Mouse (Mus musculus): ENCODE data around the gene Tmem132b. TPM values are rescaled to one million over a fixed set of nuclear protein-coding genes. Genes with fewer than 3 reads are reported as not detected.

The Tmem132b gene
- polyA plus RNA-seq (2014; fragmentation: Illumina TruSeq; extraction: RNeasy Lipid Tissue Mini Kit (QIAGEN cat#74804); ENCODE audit: low replicate concordance): 0.07 TPM

GRCm38 (mm10) chr5:125531634-125532033 lies at the start of gene Tmem132b:
TSS of gene Tmem132b (plus strand) at chr5:125531774.

Other genes with a start within 250 kb of the Tmem132b start
- 1.9 TPM for gene Scarb1, start 190.7 kb upstream of the Tmem132b start, polyA plus RNA-seq (2014; fragmentation: Illumina TruSeq; extraction: RNeasy Lipid Tissue Mini Kit (QIAGEN cat#74804); ENCODE audit: low replicate concordance)
- not detected for gene Gm10382, start 142.5 kb upstream of the Tmem132b start, polyA plus RNA-seq (2014; fragmentation: Illumina TruSeq; extraction: RNeasy Lipid Tissue Mini Kit (QIAGEN cat#74804); ENCODE audit: low replicate concordance)
- gene Ubc, start 141.6 kb upstream of the Tmem132b start, polyA plus RNA-seq (2014; fragmentation: Illumina TruSeq; extraction: RNeasy Lipid Tissue Mini Kit (QIAGEN cat#74804); ENCODE audit: low replicate concordance): 9.7 TPM
- 2.7 TPM for gene Dhx37, start 97.7 kb upstream of the Tmem132b start, polyA plus RNA-seq (2014; fragmentation: Illumina TruSeq; extraction: RNeasy Lipid Tissue Mini Kit (QIAGEN cat#74804); ENCODE audit: low replicate concordance)
- 15.9 TPM for gene Bri3bp, start 90.2 kb upstream of the Tmem132b start, polyA plus RNA-seq (2014; fragmentation: Illumina TruSeq; extraction: RNeasy Lipid Tissue Mini Kit (QIAGEN cat#74804); ENCODE audit: low replicate concordance)
- gene Aacs, start 56.0 kb upstream of the Tmem132b start, polyA plus RNA-seq (2014; fragmentation: Illumina TruSeq; extraction: RNeasy Lipid Tissue Mini Kit (QIAGEN cat#74804); ENCODE audit: low replicate concordance): 1.2 TPM